Mouse (Mus musculus) lung, embryonic 16.5 days (tissue): Measurements from ENCODE around the gene Tacc3. TPM values are rescaled to one million over a fixed set of nuclear protein-coding genes. Genes with fewer than 3 reads are reported as not detected.
A peak's percentile ranks its signal among the peaks of the same experiment; 100 is the strongest.

ENCODE experiments used
- ATAC-seq: fragments of 200-750 bp; cut with Nextera tagmentation; 2 replicates; pipeline ENCODE4 v1.8.0; 2017; ENCODE audit warnings: low read depth, mild to moderate bottlenecking, moderate library complexity
- H3K27ac ChIP-seq: fragments of 300-500 bp; sonication (generic); 2 replicates; pipeline ENCODE4 v1.5.1; 2014; ENCODE audit warnings: mild to moderate bottlenecking, control low read depth, low read length
- H3K27me3 ChIP-seq: fragments of 300-500 bp; sonication (generic); 2 replicates; pipeline ENCODE4 v1.6.1; 2014; ENCODE audit warnings: low read depth, low read length, mixed read lengths; ENCODE audit not compliant: control insufficient read depth, insufficient read depth
- H3K36me3 ChIP-seq: fragments of 300-500 bp; sonication (generic); 2 replicates; pipeline ENCODE4 v1.6.1; 2014; ENCODE audit warnings: low read length; ENCODE audit not compliant: control insufficient read depth, insufficient read depth
- H3K4me1 ChIP-seq: fragments of 300-500 bp; sonication (generic); replicated peaks from 2 replicates; pipeline ENCODE4 v1.6.1; 2014; ENCODE audit warnings: low read length, mixed read lengths; ENCODE audit not compliant: control insufficient read depth, insufficient read depth
- H3K4me2 ChIP-seq: fragments of 300-500 bp; sonication (generic); 2 replicates; pipeline ENCODE4 v1.6.1; 2014; ENCODE audit warnings: low read depth, low read length, control low read depth
- H3K4me3 ChIP-seq: fragments of 300-500 bp; sonication (generic); 2 replicates; pipeline ENCODE4 v1.5.1; 2014; ENCODE audit warnings: mild to moderate bottlenecking, low read length, control low read depth
- H3K9ac ChIP-seq: fragments of 300-500 bp; sonication (generic); 2 replicates; pipeline ENCODE4 v1.6.1; 2014; ENCODE audit warnings: low read length, control low read depth
- H3K9me3 ChIP-seq: fragments of 300-500 bp; sonication (generic); 2 replicates; pipeline ENCODE4 v1.6.1; 2016; ENCODE audit warnings: low read length; ENCODE audit not compliant: control insufficient read depth
- WGBS: fragments of 180-500 bp; shearing (Covaris S2); extraction: QIAGEN DNeasy Blood & Tissue Kit; methylation state at CpG from one replicate; pipeline ENCODE4 v1.1.7; 2014; 5-methylcytosine and 5-hydroxymethylcytosine counted together
- polyA plus RNA-seq: library from polyadenylated mRNA; unstranded; fragments of >200 nt; fragmentation: Nextera tagmentation; extraction: Ambion mirVana; gene quantifications from 2 replicates; pipeline ENCODE4 v1.2.1, GENCODE M21; 2015

Tacc3 gene
- polyA plus RNA-seq, 1 experiment from 2014 or later: 214 TPM

DNA sequence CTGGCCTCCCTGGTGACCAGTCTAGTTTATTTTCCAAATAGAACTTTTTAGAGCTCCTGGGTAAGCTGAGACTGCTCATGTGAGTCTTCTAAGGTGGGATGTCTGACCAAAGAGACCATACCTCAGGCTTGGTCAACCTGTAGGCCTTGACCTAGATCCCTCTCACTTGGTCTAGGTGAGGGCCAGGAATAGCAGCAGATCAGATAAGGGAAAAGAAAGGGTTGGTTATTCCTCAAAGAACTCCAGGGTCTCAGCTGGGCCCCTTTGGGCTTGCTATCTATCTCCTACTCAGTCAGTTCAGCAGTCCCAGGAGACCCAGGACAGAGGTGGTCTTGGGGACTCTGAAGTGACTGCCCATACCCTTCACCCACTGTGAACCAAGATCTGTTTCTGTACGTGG is 39.6 kb downstream of the Tacc3 start:
- Histone ChIP-seq H3K4me3 (no peak overlapping the region), H3K9ac (peak overlapping the region; percentile 53), H3K27me3 (no peaks in the 10 kb centered on the region; the same call in 1 of the 2 replicates), H3K9me3 (no peaks in the 10 kb centered on the region), H3K36me3 (no peaks in the 10 kb centered on the region), H3K4me1 (peaks cover 66% of the 10 kb centered on the region), H3K4me2 (no peak overlapping the region), H3K27ac (peak overlapping the region; percentile 98)
- no peak for ATAC-seq
- 52% methylated on average over 1 of the region's 1 CpGs for WGBS

DNA sequence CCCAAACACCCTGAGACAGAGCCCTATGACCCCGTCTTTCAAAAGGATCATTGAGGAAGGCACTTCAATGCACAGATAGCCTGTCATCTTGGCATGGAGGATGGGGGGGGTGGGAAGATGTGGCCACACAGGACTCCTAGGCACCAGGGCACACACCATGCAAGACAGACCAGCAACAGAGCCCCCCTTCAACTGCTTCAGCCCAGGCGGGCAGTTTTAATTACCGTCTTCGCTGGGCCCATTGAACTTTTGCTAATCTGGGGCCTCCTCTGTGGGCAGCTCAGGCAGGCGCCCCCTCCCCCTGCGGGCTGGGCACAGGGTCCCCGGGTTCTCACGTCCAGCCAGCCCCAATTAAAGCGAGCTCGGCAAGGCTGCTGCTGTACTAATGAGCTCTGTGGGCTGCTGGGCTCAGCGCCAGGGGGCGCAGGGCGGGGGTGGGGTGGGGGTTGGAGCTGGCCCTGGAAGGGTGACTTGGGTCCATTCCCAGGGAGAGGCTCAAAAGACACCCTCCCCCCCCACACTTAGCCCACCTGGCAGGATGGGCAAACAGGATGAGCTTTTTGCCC is 40.1 kb downstream of the Tacc3 start:
- Histone ChIP-seq H3K4me3 (no peak overlapping the region), H3K27ac (peak overlapping the region; percentile 98), H3K9me3 (no peaks in the 10 kb centered on the region), H3K4me2 (peak overlapping the region; percentile 30; the same call in 1 of the 2 replicates), H3K27me3 (no peaks in the 10 kb centered on the region; the same call in 1 of the 2 replicates), H3K36me3 (no peaks in the 10 kb centered on the region), H3K9ac (peak overlapping the region; percentile 53), H3K4me1 (peaks cover 64% of the 10 kb centered on the region)
- no peak for ATAC-seq
- 23% methylated on average over 13 of the region's 13 CpGs for WGBS

DNA sequence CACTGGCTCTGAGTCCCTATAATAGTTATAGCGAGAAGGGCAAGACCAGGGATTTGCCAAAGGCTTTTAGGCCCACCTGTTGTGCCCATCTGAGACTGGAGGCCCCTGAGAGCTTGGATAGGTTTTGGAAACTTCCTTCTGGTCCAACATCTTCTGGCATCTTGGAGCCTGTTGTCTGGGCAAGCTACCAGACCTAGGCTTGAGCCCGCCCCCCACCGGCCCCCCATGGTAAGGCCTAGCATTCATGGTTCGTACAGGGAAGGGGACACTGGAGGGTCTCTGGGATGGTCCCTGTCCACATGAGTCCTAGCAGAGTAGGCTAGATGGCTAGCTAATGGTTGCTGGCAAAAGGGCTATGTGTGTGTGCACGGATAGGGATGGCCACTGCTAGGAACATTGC is 40.7 kb downstream of the Tacc3 start:
- Histone ChIP-seq H3K4me2 (no peak overlapping the region), H3K27ac (peak overlapping the region; percentile 98), H3K27me3 (no peaks in the 10 kb centered on the region; the same call in 1 of the 2 replicates), H3K36me3 (no peaks in the 10 kb centered on the region), H3K9me3 (no peaks in the 10 kb centered on the region), H3K4me3 (no peak overlapping the region), H3K4me1 (peaks cover 60% of the 10 kb centered on the region), H3K9ac (peak overlapping the region; percentile 53; the same call in 1 of the 2 replicates)
- WGBS: 89% methylated on average over 5 of the region's 5 CpGs
- ATAC-seq: no peak

DNA sequence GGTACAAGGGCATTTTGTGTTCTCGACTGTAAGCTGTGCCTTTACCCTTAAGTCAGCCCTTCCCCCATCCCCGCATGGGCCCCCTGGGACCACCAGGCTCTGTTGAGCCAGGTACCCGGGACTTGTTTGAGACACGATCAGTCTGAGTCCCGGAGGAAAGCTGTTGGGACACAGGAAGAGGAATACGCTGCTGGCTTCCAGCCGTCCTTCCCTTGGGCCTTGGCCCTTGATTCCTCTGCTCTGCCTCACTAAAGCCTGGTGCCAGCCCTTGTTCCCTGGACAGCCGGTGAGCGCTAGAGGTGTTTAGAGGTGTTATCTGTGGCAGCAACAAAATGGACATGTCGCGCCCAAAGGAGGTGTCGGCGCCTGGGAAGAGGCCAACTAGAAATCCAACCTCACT is 42.1 kb downstream of the Tacc3 start:
- Histone ChIP-seq H3K9ac (no peak overlapping the region), H3K27ac (no peak overlapping the region), H3K27me3 (no peaks in the 10 kb centered on the region; the same call in 1 of the 2 replicates), H3K9me3 (no peaks in the 10 kb centered on the region), H3K4me3 (no peak overlapping the region), H3K36me3 (no peaks in the 10 kb centered on the region), H3K4me1 (peaks cover 59% of the 10 kb centered on the region), H3K4me2 (no peak overlapping the region)
- no peak for ATAC-seq
- WGBS: 16% methylated on average over 13 of the region's 13 CpGs

DNA sequence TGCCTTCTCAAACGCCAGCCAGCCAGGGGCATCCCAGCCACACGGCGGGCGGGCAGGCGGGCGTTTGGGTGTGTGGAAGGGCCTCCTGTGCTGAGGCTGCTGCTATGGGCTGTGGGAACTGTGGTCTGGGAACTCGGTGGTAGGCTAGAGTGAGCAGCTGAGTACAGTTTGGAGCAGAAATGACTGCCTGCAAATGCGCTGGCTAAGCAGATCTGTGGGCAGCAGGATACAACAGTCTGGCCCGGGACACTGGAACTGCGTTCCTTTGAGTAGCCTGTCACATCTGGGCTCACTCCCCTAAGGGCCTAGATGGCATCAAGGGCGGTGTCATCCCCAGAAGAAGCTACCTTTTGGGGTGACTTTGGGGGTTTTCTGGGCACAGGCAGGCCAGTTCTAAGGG is 43.9 kb downstream of the Tacc3 start:
- Histone ChIP-seq H3K27ac (peak overlapping the region; percentile 32), H3K9ac (no peak overlapping the region), H3K4me3 (no peak overlapping the region), H3K36me3 (no peaks in the 10 kb centered on the region), H3K27me3 (no peaks in the 10 kb centered on the region), H3K4me2 (no peak overlapping the region), H3K4me1 (peaks cover 67% of the 10 kb centered on the region), H3K9me3 (no peaks in the 10 kb centered on the region)
- ATAC-seq: no peak
- WGBS: 66% methylated on average over 11 of the region's 11 CpGs

DNA sequence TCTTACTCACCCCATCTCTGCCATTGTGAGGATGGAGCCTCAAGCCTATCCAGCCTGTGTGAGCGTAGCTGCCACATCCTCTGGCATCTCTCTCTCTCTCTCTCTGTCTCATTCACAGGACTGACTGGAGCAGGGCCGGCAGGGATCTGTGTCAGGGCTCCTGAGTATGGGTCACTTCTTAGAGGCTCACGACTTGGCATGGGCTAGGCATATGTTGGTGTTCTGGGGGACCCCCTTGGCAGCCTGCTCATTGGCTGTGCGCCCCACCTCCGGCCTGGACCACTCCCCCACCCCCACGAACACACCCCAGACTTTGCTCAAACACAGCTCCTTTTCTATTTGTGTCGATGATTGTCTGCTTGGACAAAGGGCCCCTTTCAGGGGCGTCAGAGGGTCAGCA is 46.1 kb downstream of the Tacc3 start:
- WGBS: 50% methylated on average over 8 of the region's 8 CpGs
- ATAC-seq: no peak
- Histone ChIP-seq H3K9me3 (no peaks in the 10 kb centered on the region), H3K27me3 (no peaks in the 10 kb centered on the region), H3K27ac (no peak overlapping the region), H3K9ac (no peak overlapping the region), H3K4me2 (no peak overlapping the region), H3K36me3 (no peaks in the 10 kb centered on the region), H3K4me1 (peaks cover 60% of the 10 kb centered on the region), H3K4me3 (no peak overlapping the region)

DNA sequence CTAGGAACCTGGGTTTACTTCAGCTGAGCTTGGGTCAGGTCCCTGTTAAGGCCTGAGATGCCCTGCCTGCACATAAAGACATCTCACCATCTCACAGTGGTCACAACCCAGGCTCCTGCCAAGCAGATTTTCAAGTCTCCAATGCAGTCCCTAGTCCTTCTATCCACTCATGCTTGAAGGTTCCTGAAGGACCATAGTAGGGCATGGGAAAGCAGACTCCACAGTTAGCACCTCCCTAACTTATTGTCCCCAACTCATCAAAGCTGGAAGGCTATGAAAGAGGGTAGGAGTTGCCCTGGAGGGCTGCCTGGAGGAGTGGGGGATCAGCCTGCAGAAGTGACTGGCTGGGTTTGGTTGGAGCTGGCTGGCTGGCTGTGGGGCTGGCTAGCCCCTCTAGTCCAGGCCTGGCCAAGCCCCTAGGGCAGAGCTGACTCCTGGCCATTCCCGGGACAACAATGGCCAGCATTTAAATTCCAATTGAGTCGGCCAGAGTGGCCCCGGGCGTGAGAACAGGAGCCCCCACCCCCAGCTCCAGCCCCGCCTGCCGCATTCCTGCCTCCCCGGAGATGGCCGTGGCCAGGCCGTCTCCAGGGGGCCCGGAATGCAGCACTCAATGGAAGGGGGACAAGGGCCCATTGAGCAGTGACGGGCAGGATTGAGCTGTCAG is 47.1 kb downstream of the Tacc3 start:
- H3K36me3 ChIP-seq: no peaks in the 10 kb centered on the region
- H3K9ac ChIP-seq: peak overlapping the region; percentile 36; the same call in 1 of the 2 replicates
- H3K4me3 ChIP-seq: no peak overlapping the region
- ATAC-seq: peak; percentile 49
- WGBS: 6% methylated on average over 11 of the region's 11 CpGs
- H3K4me1 ChIP-seq: peaks cover 57% of the 10 kb centered on the region
- no peak overlapping the region for H3K4me2 ChIP-seq
- H3K27me3 ChIP-seq: no peaks in the 10 kb centered on the region
- H3K27ac ChIP-seq: peak overlapping the region; percentile 71
- no peaks in the 10 kb centered on the region for H3K9me3 ChIP-seq

DNA sequence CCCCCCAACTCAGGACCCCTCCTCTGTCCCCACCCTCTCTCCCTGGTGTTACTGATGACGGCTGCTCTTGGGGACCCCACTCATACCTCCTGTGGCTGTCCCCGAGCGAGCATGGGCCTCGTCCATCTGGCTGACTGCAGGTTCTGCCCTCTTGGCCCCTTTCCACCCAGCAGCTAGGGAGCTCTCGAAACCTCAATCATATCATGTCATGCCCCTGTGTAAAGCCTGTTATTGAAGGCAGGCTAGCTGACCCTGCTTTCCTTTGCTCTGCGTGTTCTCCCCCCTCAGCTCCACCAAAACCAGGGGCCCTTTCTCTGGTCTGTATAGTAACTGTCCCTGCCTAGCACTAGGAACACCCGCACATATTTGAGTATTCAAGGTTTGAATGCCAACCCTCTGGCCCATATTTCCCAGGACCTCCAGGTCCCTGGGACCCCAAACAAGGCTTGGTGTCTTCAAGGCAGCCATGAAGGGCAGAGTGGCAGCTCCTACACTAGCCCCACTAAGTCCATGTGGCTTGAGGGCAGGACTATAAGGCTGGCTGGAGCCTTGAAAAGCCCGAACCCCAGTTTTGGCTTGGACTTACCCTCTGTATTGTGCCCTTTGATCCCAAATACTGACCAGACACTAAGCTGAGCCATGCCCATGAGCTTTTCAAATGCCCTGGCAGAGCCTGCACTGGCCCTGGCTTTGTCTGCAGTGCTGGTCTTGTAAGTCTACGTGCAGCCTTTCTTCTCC is 47.9 kb downstream of the Tacc3 start:
- H3K4me3 ChIP-seq: no peak overlapping the region
- H3K27me3 ChIP-seq: no peaks in the 10 kb centered on the region
- H3K4me2 ChIP-seq: no peak overlapping the region
- peak overlapping the region; percentile 36; the same call in 1 of the 2 replicates for H3K9ac ChIP-seq
- H3K9me3 ChIP-seq: no peaks in the 10 kb centered on the region
- peaks cover 51% of the 10 kb centered on the region for H3K4me1 ChIP-seq
- ATAC-seq: peak; percentile 5; the same call in 1 of the 2 replicates
- H3K36me3 ChIP-seq: no peaks in the 10 kb centered on the region
- H3K27ac ChIP-seq: peak overlapping the region; percentile 71
- 36% methylated on average over 9 of the region's 9 CpGs for WGBS

DNA sequence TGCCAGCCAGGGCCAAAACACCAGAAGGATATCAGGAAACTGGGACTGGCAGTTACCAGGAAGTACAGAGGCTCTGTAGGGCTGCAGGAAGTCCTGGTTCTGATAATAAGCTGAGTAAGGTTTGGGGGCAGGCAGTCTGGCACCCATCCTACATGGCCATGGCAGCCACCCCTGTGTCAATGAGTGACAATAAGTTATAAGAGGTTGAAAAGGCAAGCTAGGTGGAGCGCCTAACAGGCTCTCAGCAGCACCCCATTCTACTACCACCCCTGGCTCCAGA is 48.4 kb downstream of the Tacc3 start:
- ATAC-seq: no peak
- Histone ChIP-seq H3K4me3 (no peak overlapping the region), H3K9ac (no peak overlapping the region), H3K36me3 (no peaks in the 10 kb centered on the region), H3K27ac (peak overlapping the region; percentile 71), H3K4me2 (no peak overlapping the region), H3K9me3 (no peaks in the 10 kb centered on the region), H3K27me3 (no peaks in the 10 kb centered on the region), H3K4me1 (peaks cover 49% of the 10 kb centered on the region)
- 89% methylated on average over 1 of the region's 1 CpGs for WGBS
